Mouse (Mus musculus) hindbrain, embryonic 11.5 days (tissue): ENCODE data around the gene 4930426L09Rik. TPM values are rescaled to one million over a fixed set of nuclear protein-coding genes. Genes with fewer than 3 reads are reported as not detected.

Experiments used
- polyA plus RNA-seq: library from polyadenylated mRNA; unstranded; fragments of >200 nt; fragmentation: Nextera tagmentation; extraction: Ambion mirVana; gene quantifications from 2 replicates; pipeline ENCODE4 v1.2.1, GENCODE M21; 2014

Gene 4930426L09Rik
- polyA plus RNA-seq, 1 experiment from 2014 or later = 0.49 TPM

Other genes starting within 250 kb of the 4930426L09Rik start
- 10.8 and 11.4 TPM in 2 replicates for gene Pip4k2a, start 217 bp upstream of the 4930426L09Rik start, polyA plus RNA-seq
- gene Armc3, start 201.0 kb downstream of the 4930426L09Rik start, polyA plus RNA-seq = 1.4 and 1.5 TPM in 2 replicates